Mouse (Mus musculus): ENCODE measurements around the gene Rabepk. TPM values are rescaled to one million over a fixed set of nuclear protein-coding genes. Genes with fewer than 3 reads are reported as not detected.
A peak's percentile ranks its signal among the peaks of the same experiment; 100 is the strongest.
"Not testable (repeated sequence)": the region's sequence is repeated elsewhere in the genome, so short reads cannot be mapped to it uniquely, and the experiment has no call there.

Gene Rabepk
- total RNA-seq, 4 experiments from 2014 or later, result 26.4 to 33.2 (median 29.0) TPM

- no peak for DNase-seq
These were observed 36.8 kb downstream of the Rabepk start for GRCm38 (mm10) chr2:34762872-34763271.

- no peak for DNase-seq
These were observed 37.5 kb downstream of the Rabepk start for GRCm38 (mm10) chr2:34762174-34762573.

GRCm38 (mm10) chr2:34761272-34761671 is 38.4 kb downstream of the Rabepk start:
- DNase-seq, result not testable (repeated sequence)

- DNase-seq, result no peak
These were observed 42.4 kb downstream of the Rabepk start for GRCm38 (mm10) chr2:34757341-34757740.

- no peak for DNase-seq
These were observed 45.0 kb downstream of the Rabepk start, which contains the start of gene Gapvd1 for GRCm38 (mm10) chr2:34754551-34755358. Gene Gapvd1, minus strand, starts transcription at chr2:34755232.

GRCm38 (mm10) chr2:34753811-34754550 is 45.7 kb downstream of the Rabepk start:
- peak; percentile 74 for DNase-seq

- no peak for DNase-seq
These were observed 49.5 kb downstream of the Rabepk start for GRCm38 (mm10) chr2:34750245-34750644.

- no peak for DNase-seq
These were observed 51.2 kb downstream of the Rabepk start for GRCm38 (mm10) chr2:34748479-34748878.

GRCm38 (mm10) chr2:34745673-34746072 is 54.0 kb downstream of the Rabepk start:
- DNase-seq, result no peak

GRCm38 (mm10) chr2:34744476-34744875 is 55.2 kb downstream of the Rabepk start:
- no peak for DNase-seq

- DNase-seq, result no peak
These were observed 57.0 kb downstream of the Rabepk start for GRCm38 (mm10) chr2:34742675-34743074.

- no peak for DNase-seq
These were observed 58.1 kb downstream of the Rabepk start for GRCm38 (mm10) chr2:34741390-34742159.

GRCm38 (mm10) chr2:34739684-34740391 is 59.9 kb downstream of the Rabepk start:
- DNase-seq, result no peak

- DNase-seq, result no peak
These were observed 61.8 kb downstream of the Rabepk start for GRCm38 (mm10) chr2:34737911-34738310.

- no peak for DNase-seq
These were observed 63.1 kb downstream of the Rabepk start for GRCm38 (mm10) chr2:34736626-34737025.

Other genes starting within 250 kb of the Rabepk start
- gene Gapvd1, start 44.7 kb downstream of the Rabepk start, total RNA-seq (2022), result 10 to 100 TPM; 69.2 to 84.9 (median 78.4) TPM
- 100 to 1,000 TPM; 553 to 818 (median 637) TPM for gene Hspa5, start 27.9 kb downstream of the Rabepk start, total RNA-seq (2022)
- 10 to 100 TPM; 65.3 to 90.7 (median 79.0) TPM for gene Fbxw2, start 26.4 kb upstream of the Rabepk start, total RNA-seq (2022)
- under 1 TPM in 1 of 4 experiments, not detected in 3; 0.16 TPM for gene Gm34653, start 33.1 kb upstream of the Rabepk start, total RNA-seq (2022)
- gene Cutal, start 74.5 kb upstream of the Rabepk start, total RNA-seq (2022), result 1 to 10 TPM in 1 of 4 experiments, under 1 TPM in 3; 0.41 to 1.4 (median 0.74) TPM
- gene Psmd5, start 75.1 kb upstream of the Rabepk start, total RNA-seq (2022), result 10 to 100 TPM; 42.6 to 49.8 (median 45.8) TPM
- gene Phf19, start 114.1 kb upstream of the Rabepk start, total RNA-seq (2022), result 1 to 10 TPM; 2.4 to 4.5 (median 3.6) TPM
- gene Traf1, start 161.9 kb upstream of the Rabepk start, total RNA-seq (2022), result 1 to 10 TPM; 2.2 to 5.8 (median 3.3) TPM